Mouse (Mus musculus): Measurements from ENCODE around the gene Tk1. TPM values are rescaled to one million over a fixed set of nuclear protein-coding genes. Genes with fewer than 3 reads are reported as not detected.
A peak's percentile ranks its signal among the peaks of the same experiment; 100 is the strongest.

Tk1 gene
- 45.9 and 52.1 TPM in 2 replicates for polyA plus RNA-seq (2015; fragmentation: Nextera tagmentation; extraction: Ambion mirVana)

DNA sequence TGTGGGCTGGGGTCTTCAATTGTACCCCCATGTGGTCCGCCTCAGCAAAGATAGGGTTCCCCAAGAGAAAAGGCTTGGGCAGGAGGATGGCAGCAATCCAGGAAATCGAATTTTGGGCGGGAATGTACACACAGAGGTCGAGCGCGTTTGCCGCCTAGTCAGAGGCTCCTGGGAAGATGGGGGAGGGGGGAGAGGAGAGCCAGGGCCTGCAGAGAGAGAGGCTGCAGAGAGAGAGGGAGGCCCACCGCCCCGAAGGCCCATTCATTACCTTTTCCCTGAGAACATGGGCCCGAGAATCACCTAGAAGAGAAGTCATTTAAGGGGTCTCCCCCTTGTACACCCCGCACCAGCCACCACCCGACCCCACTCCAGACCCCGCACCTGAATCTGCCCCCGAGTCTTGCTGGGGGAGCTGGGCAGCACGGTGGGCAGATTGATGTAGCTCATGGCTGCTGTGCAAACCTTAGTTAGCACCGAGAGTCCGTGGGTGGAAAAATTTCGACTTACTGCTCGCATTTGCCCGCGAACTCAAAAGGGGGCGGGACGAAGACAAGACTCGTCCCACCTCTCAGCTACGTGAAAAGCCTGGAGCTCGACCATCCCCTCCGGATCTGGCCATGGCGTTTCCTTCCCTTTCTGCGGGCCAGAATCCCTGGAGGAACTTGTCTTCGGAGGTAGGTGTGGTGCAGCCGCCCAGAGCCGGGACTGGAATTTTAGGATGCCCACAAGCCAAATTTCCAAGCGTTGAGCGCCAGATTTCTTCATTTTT is at the start of gene Tk1, which contains the start of gene Afmid:
TSS of gene Tk1 (minus strand) at position 760 of the 769 bp plus-strand sequence.
TSS of gene Afmid (plus strand) at position 592 of the 769 bp plus-strand sequence.
- Histone ChIP-seq H3K4me1 (peaks cover 52% of the 10 kb centered on the region), H3K4me2 (replicated peaks) (peak within 1 kb of the TSS; percentile 85), H3K36me3 (no peaks in the 10 kb centered on the region), H3K9ac (replicated peaks) (peak within 1 kb of the TSS; percentile 52), H3K27me3 (no peaks in the 10 kb centered on the region), H3K27ac (replicated peaks) (peak within 1 kb of the TSS; percentile 64), H3K9me3 (no peaks in the 10 kb centered on the region), H3K4me3 (peak within 1 kb of the TSS; percentile 48)
- under 1% methylated on average over 34 of the region's 34 CpGs for WGBS
- peak; percentile 55 for ATAC-seq (replicated peaks)

DNA sequence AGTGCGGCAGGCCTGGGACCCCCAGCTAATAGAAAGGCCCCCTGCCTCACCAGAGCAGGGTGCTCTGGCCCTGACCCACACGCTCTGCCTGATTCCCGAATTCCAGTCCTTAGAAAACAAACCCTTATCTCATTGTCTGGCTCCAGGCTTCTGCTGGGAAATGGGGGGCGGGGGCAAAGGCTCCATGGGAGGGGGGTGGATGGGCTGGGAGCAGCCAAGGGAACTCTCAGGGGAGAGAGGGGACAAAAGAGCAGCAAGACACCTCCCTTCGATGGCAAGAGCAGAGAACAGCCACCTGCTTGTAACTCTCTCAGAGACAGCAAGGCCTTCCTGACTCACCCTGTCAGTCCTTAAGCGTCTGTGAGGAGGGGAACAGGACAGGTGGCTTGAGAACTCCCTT is 49.8 kb upstream of the Tk1 start:
- peaks cover 33% of the 10 kb centered on the region for H3K4me1 ChIP-seq
- no peaks in the 10 kb centered on the region for H3K9me3 ChIP-seq
- WGBS, result 25% methylated on average over 6 of the region's 6 CpGs
- ATAC-seq (replicated peaks), result no peak
- H3K27ac ChIP-seq (replicated peaks), result no peak overlapping the region
- no peaks in the 10 kb centered on the region for H3K27me3 ChIP-seq
- no peaks in the 10 kb centered on the region for H3K36me3 ChIP-seq
- no peak overlapping the region for H3K4me2 ChIP-seq (replicated peaks)
- H3K9ac ChIP-seq (replicated peaks), result no peak overlapping the region
- no peak overlapping the region for H3K4me3 ChIP-seq

DNA sequence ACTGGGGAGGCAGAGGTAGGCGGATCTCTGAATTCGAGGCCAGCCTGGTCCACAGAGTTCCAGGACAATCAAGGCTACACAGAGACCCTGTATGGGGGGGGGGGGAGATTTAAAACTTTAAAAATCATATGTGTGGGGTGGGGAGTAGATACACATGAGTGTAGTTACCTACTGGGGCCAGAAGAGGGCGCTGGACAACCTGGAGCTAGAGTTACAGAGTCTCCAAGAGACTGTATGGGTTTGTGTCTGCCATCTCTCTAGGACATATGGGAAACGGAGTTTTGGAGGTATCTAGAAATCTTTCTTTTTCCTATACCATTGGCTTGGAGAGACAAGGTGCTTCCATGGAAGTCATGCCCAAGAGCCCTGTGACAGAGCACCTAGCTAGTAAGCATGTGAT is 48.5 kb upstream of the Tk1 start:
- Histone ChIP-seq H3K9me3 (no peaks in the 10 kb centered on the region), H3K9ac (replicated peaks) (no peak overlapping the region), H3K27ac (replicated peaks) (no peak overlapping the region), H3K4me2 (replicated peaks) (no peak overlapping the region), H3K36me3 (no peaks in the 10 kb centered on the region), H3K4me1 (peaks cover 36% of the 10 kb centered on the region), H3K4me3 (no peak overlapping the region), H3K27me3 (no peaks in the 10 kb centered on the region)
- 50% methylated on average over 4 of the region's 4 CpGs for whole genome bisulfite sequencing
- no peak for ATAC-seq (replicated peaks)

DNA sequence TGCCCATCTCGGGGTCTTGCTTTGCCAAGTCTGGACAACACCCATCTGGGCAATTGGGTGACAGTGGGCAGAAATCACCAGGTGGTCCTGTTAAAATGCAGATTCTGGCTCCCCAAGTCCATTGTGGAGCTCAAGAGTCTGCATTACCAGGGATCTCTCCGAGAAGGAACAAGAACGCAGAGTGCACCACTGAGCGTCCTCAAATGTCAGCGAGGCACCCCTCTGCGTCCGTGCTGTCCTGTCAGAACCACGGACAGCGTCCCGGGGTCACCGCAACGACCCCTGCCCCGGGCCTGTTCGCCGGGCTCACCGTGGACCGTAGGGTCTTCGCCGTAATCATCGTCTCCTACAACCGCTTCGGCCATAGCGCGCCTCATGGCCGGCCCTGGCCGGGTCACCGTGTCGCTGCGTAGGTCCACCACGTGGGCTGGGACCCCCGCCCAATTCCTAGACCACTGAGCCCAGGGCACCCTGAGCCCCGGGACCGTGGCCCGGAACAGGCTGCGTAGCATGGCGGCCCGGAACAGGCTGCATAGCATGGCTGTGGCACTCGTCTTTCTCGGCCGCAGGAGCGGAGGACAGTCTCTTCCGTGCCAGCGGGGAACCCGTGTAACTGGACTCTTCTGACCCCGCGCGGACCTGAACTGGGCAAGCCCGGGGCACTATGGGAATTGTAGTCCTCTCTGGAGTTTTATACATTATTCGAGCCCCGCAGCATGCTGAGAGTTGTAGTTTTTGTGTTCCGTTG is 47.1 kb upstream of the Tk1 start, which contains the start of gene Tha1:
TSS of gene Tha1 (minus strand) at position 621 of the 748 bp plus-strand sequence.
- no peaks in the 10 kb centered on the region for H3K27me3 ChIP-seq
- 1% methylated on average over 51 of the region's 51 CpGs for WGBS
- no peaks in the 10 kb centered on the region for H3K36me3 ChIP-seq
- no peak within 1 kb of the TSS for H3K27ac ChIP-seq (replicated peaks)
- peak within 1 kb of the TSS; percentile 72 for H3K9ac ChIP-seq (replicated peaks)
- H3K4me2 ChIP-seq (replicated peaks), result peak within 1 kb of the TSS; percentile 84
- peak; percentile 75 for ATAC-seq (replicated peaks)
- no peaks in the 10 kb centered on the region for H3K9me3 ChIP-seq
- peaks cover 24% of the 10 kb centered on the region for H3K4me1 ChIP-seq
- peak within 1 kb of the TSS; percentile 78 for H3K4me3 ChIP-seq

DNA sequence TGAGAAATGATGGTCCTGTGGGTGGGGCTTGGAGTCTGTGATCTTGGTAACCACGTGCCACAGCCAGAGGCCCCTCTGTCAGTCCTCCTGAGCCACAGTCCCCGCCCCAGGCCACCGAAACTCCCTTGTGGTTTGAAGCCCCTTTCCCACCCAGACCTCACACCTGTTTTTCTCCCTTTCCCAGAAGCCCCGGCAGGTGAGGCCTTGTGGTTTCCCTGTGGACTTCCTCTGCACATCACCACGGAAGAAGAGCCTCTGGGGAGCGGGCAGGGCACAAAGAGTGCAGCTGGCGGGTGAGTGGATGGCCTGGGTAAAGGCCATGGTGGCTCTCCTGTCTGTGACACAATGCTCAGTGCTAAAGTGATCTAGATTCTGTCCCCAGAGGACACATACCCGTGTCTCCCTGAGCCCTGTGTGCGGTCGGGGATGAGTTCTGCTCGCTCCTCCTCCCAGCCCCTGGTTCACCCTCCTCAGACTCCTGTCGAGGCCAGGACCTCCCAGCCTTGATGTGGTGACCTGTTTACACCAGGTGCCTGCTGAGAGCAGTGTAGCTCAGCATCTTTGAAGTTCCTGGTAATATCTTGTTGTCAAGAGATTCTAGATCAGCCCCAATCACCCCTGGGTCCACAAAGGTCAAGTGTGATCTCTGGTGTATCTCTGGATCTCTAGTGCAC is 46.2 kb upstream of the Tk1 start:
- Histone ChIP-seq H3K4me1 (peaks cover 20% of the 10 kb centered on the region), H3K9me3 (no peaks in the 10 kb centered on the region), H3K9ac (replicated peaks) (no peak overlapping the region), H3K4me3 (no peak overlapping the region), H3K36me3 (no peaks in the 10 kb centered on the region), H3K27me3 (no peaks in the 10 kb centered on the region), H3K4me2 (replicated peaks) (no peak overlapping the region), H3K27ac (replicated peaks) (no peak overlapping the region)
- WGBS, result 69% methylated on average over 12 of the region's 12 CpGs
- no peak for ATAC-seq (replicated peaks)

DNA sequence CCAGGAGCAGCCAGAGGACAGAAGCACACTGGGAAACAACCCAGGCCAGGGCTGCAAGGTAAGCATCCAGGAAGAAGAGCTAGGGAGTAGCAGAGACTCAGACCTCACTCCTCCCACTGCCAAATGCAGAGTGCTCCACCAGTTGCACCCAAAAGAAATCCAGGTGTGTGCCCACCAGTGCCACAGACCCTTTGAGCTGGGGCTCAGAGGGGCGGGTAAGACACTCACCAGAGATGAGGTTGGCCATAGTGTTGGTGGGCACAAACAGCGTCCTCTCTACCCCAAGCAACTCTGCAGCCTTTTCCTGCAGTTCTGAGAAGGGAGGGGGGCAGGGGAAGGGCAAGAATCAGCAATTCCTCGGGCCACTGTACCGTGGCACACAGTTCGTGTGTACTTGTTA is 45.5 kb upstream of the Tk1 start:
- H3K36me3 ChIP-seq, result no peaks in the 10 kb centered on the region
- H3K9ac ChIP-seq (replicated peaks), result no peak overlapping the region
- no peak overlapping the region for H3K27ac ChIP-seq (replicated peaks)
- peaks cover 22% of the 10 kb centered on the region for H3K4me1 ChIP-seq
- no peak overlapping the region for H3K4me2 ChIP-seq (replicated peaks)
- ATAC-seq (replicated peaks), result no peak
- no peaks in the 10 kb centered on the region for H3K27me3 ChIP-seq
- no peaks in the 10 kb centered on the region for H3K9me3 ChIP-seq
- H3K4me3 ChIP-seq, result no peak overlapping the region
- 72% methylated on average over 5 of the region's 5 CpGs for WGBS

DNA sequence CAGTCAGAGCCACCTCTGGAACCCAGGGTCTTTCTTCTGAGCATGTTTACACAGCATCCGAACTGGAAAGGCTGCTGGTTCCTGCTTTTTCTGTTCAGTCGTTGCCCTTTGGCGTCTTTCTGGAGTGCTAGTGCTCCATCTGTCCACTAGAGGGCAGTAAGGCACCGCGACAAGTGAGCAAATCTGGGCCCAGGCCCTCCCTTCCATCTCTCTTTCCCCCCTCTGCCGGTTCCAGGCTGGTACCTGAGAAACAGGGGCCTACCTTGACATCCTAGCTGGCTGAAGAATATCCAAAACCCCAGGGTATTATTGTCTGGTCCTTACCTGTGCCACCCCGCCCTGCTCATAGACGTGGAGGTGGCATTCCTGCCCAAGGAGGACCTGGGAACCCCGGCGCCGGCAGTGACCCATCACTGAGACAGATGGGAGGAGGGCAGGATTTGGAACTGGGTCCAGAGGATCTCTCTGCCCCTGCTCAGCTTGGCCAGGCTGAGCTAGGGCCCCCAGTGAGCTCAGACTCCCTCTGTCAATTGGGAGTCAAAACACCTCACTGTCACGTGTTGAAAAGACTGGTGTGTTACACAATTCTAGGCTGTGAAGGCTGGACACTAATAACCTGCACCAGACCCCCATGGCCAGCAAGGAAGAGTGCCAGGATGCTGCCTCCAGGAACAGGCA is 44.9 kb upstream of the Tk1 start:
- 0 out of 2 replicates have a peak overlapping the region, but pooled peaks have one; percentile 19 for H3K9ac ChIP-seq (replicated peaks)
- no peak overlapping the region for H3K27ac ChIP-seq (replicated peaks)
- H3K4me3 ChIP-seq, result no peak overlapping the region
- H3K4me2 ChIP-seq (replicated peaks), result no peak overlapping the region; the same call in 1 of the 2 replicates
- no peaks in the 10 kb centered on the region for H3K9me3 ChIP-seq
- H3K36me3 ChIP-seq, result no peaks in the 10 kb centered on the region
- peaks cover 25% of the 10 kb centered on the region for H3K4me1 ChIP-seq
- peak; percentile 37 for ATAC-seq (replicated peaks)
- 38% methylated on average over 12 of the region's 12 CpGs for WGBS
- no peaks in the 10 kb centered on the region for H3K27me3 ChIP-seq

DNA sequence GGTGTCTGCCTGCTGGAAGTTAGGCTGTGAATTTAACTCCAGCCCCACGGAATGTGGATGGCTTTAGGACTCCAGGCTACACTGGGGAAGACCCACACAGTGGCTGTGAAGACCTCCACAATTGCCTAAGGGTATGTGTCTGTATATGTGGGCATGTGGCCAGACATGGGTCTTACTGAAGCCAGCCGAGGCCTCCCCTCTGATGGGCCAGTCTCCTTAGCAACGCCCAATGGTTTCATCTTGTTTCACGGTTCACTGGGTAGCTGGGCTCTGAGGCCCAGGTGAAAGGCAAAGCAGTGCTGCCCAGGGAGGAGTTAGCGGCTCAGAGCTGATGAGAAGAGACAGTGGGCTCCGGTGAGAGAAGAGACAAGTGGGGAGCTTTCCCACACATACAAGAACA is 40.1 kb upstream of the Tk1 start:
- ATAC-seq (replicated peaks), result no peak
- Histone ChIP-seq H3K27ac (replicated peaks) (no peak overlapping the region), H3K36me3 (no peaks in the 10 kb centered on the region), H3K4me1 (peaks cover 12% of the 10 kb centered on the region; the same call in 1 of the 2 replicates), H3K27me3 (peaks cover 9% of the 10 kb centered on the region; the same call in 1 of the 2 replicates), H3K4me2 (replicated peaks) (no peak overlapping the region), H3K4me3 (no peak overlapping the region), H3K9ac (replicated peaks) (no peak overlapping the region), H3K9me3 (no peaks in the 10 kb centered on the region)
- 6% methylated on average over 6 of the region's 6 CpGs for WGBS

DNA sequence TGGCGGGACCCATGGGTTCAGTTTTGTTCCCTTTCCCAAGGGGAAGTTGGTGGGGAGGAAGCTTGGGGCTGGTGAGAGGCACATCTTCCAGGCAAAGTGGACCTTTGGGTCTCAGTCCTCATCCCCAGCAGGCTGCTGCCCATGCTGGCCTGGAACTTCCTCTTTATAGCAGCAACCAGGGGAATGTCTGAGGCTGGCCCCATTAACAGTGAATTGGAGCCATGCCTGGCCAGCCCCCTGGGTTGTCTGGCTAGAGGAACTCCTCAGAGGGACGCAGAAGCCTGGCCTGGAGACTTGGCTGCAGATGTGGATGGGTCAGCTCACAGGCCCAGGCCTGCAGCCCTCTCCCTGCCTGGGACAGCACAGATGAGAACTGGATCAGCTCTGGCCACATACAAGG is 38.9 kb upstream of the Tk1 start:
- Histone ChIP-seq H3K27ac (replicated peaks) (no peak overlapping the region), H3K9ac (replicated peaks) (no peak overlapping the region), H3K36me3 (no peaks in the 10 kb centered on the region), H3K4me1 (0 out of 2 replicates have a peak, but pooled peaks cover 7% of the 10 kb centered on the region), H3K27me3 (peaks cover 19% of the 10 kb centered on the region; the same call in 1 of the 2 replicates), H3K4me3 (no peak overlapping the region), H3K9me3 (no peaks in the 10 kb centered on the region), H3K4me2 (replicated peaks) (no peak overlapping the region)
- WGBS, result 58% methylated on average over 2 of the region's 2 CpGs
- ATAC-seq (replicated peaks), result no peak

DNA sequence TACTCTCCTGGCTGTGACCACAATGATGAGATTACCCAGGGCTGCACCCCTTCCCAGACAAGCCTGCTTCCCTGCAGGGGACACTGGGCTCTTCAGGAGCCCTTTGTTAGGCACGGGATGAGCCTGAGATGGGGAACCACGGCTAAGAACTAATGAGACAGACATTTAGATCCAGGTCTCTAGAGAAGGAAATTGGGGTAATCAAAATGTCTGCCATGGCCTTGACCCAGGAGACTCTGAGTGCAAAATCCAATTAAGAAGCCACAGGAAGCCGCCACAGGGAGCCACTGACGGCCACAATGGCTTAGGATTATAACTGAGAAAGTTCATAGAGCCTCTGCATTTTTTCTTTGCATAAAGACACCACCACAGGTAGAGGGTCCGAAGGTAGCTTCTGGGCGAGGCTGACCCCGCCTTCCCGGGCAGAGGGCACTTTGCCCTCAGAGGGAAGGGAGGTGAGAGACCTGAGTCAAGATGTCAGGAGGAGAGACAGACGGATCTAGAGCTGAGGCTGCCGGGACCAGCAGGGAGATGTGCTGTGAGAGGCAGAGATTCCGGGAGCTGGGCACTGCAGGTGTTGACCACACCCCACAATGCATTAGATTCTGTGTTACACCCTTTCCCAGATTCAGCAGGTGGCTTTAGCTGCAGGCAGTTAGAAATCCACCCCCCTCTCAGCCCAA is 37.4 kb upstream of the Tk1 start:
- WGBS, result 21% methylated on average over 11 of the region's 11 CpGs
- Histone ChIP-seq H3K27ac (replicated peaks) (no peak overlapping the region), H3K4me3 (no peak overlapping the region), H3K9ac (replicated peaks) (no peak overlapping the region), H3K36me3 (no peaks in the 10 kb centered on the region), H3K4me1 (0 out of 2 replicates have a peak, but pooled peaks cover 7% of the 10 kb centered on the region), H3K9me3 (no peaks in the 10 kb centered on the region), H3K27me3 (peaks cover 25% of the 10 kb centered on the region; the same call in 1 of the 2 replicates), H3K4me2 (replicated peaks) (no peak overlapping the region)
- no peak for ATAC-seq (replicated peaks)

DNA sequence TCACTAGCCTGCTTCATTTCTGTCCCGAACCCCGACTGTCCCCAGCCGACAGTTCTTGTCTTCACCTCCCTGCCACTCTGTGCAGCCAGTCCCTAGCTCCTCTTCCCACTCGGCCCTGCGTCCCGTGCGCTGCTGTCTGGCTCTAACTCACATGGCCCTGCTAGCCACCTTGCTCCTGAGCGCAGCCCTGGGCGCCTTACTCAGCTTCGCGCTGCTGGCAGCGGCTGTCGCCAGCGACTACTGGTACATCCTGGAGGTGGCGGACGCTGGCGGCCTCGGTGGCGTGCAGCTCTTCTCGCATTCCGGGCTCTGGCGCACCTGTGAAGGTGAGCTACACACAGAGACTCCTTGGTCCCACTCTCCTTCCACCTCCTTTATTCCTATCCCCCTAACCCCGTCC is 34.7 kb upstream of the Tk1 start, which contains the start of gene Tmem235:
TSS of gene Tmem235 (plus strand) at position 152 of the 400 bp plus-strand sequence.
- H3K27me3 ChIP-seq, result peaks cover 25% of the 10 kb centered on the region; the same call in 1 of the 2 replicates
- H3K36me3 ChIP-seq, result peaks cover 12% of the 10 kb centered on the region; the same call in 1 of the 2 replicates
- no peaks in the 10 kb centered on the region for H3K4me1 ChIP-seq
- no peaks in the 10 kb centered on the region for H3K9me3 ChIP-seq
- no peak for ATAC-seq (replicated peaks)
- no peak within 1 kb of the TSS for H3K4me2 ChIP-seq (replicated peaks)
- no peak within 1 kb of the TSS for H3K4me3 ChIP-seq
- H3K27ac ChIP-seq (replicated peaks), result no peak within 1 kb of the TSS
- 5% methylated on average over 23 of the region's 23 CpGs for WGBS
- H3K9ac ChIP-seq (replicated peaks), result no peak within 1 kb of the TSS
